Mouse (Mus musculus) stomach, postnatal 0 days (tissue): ENCODE data around the gene Stx17. TPM values are rescaled to one million over a fixed set of nuclear protein-coding genes. Genes with fewer than 3 reads are reported as not detected.

Source experiments
- ATAC-seq: fragments of 200-750 bp; cut with Nextera tagmentation; 2 replicates; pipeline ENCODE4 v1.8.0; 2017; ENCODE audit not compliant: low FRiP score, low TSS enrichment
- DNase-seq: peaks from one replicate; pipeline ENCODE4 v3.0.0-alpha.2; 2016; ENCODE audit warnings: low spot score
- H3K27ac ChIP-seq: fragments of 300-500 bp; sonication (generic); replicated peaks from 2 replicates; pipeline ENCODE4 v1.5.1; 2014; ENCODE audit warnings: mild to moderate bottlenecking, control low read depth
- H3K27me3 ChIP-seq: fragments of 300-500 bp; sonication (generic); 2 replicates; pipeline ENCODE4 v1.6.1; 2014; ENCODE audit warnings: low read length; ENCODE audit not compliant: control insufficient read depth, insufficient read depth
- H3K36me3 ChIP-seq: fragments of 300-500 bp; sonication (generic); 2 replicates; pipeline ENCODE4 v1.6.1; 2014; ENCODE audit warnings: low read length, mixed read lengths; ENCODE audit not compliant: control insufficient read depth, insufficient read depth
- H3K4me1 ChIP-seq: fragments of 300-500 bp; sonication (generic); replicated peaks from 2 replicates; pipeline ENCODE4 v1.6.1; 2014; ENCODE audit warnings: antibody characterized with exemption; ENCODE audit not compliant: control insufficient read depth, insufficient read depth
- H3K4me2 ChIP-seq: fragments of 300-500 bp; sonication (generic); replicated peaks from 2 replicates; pipeline ENCODE4 v1.6.1; 2014; ENCODE audit warnings: low read depth, mild to moderate bottlenecking, control low read depth, moderate library complexity
- H3K4me3 ChIP-seq: fragments of 300-500 bp; sonication (generic); 2 replicates; pipeline ENCODE4 v1.5.1; 2014; ENCODE audit warnings: low read depth, low read length, control low read depth
- H3K9ac ChIP-seq: fragments of 300-500 bp; sonication (generic); 2 replicates; pipeline ENCODE4 v1.6.1; 2014; ENCODE audit warnings: mild to moderate bottlenecking, low read length, control low read depth, mixed read lengths
- H3K9me3 ChIP-seq: fragments of 300-500 bp; sonication (generic); 2 replicates; pipeline ENCODE4 v1.6.1; 2016; ENCODE audit warnings: low read length; ENCODE audit not compliant: control insufficient read depth
- CTCF ChIP-seq: IDR thresholded peaks from 2 replicates; pipeline ENCODE4 v1.5.1; 2016; ENCODE audit warnings: antibody characterized with exemption, low read depth, mild to moderate bottlenecking, moderate library complexity
- EP300 ChIP-seq: optimal IDR thresholded peaks from 2 replicates; pipeline ENCODE3; 2016; ENCODE audit warnings: antibody characterized with exemption
- WGBS: fragments of 180-500 bp; shearing (Covaris S2); extraction: QIAGEN DNeasy Blood & Tissue Kit; methylation state at CpG from one replicate; pipeline ENCODE4 v1.1.7; 2014; 5-methylcytosine and 5-hydroxymethylcytosine counted together
- polyA plus RNA-seq: library from polyadenylated mRNA; unstranded; fragments of >200 nt; fragmentation: Nextera tagmentation; extraction: Ambion mirVana; gene quantifications from 2 replicates; pipeline ENCODE4 v1.2.1, GENCODE M21; 2015

Gene Stx17
- polyA plus RNA-seq, 1 experiment from 2014 or later = 28.4 TPM

GRCm38 (mm10) chr4:48131606-48132005 is 6.9 kb downstream of the Stx17 start:
- ATAC-seq = no peak

DNA sequence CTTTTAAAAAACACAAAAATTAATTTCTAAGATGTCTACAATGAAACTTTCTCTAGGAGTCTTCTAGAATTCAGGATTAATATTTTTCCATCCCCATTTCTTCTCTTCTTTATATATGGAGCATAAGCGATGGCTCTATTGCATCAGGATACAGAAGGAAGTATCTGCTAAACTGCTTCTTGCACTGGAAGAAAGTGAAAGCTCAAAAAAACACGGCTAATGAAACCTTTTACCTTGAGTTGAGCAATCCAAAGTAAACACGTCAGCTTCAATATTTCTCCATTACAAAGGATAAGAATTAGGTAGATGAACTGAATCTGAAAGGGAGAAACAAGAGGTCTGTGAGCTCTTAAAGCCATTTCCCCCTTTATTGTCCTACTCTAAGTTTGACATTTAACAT is 8.0 kb downstream of the Stx17 start:
- DNase-seq = no peak
- Histone ChIP-seq H3K9ac (no peak overlapping the region), H3K4me2 (no peak overlapping the region), H3K36me3 (peaks cover 9% of the 10 kb centered on the region), H3K4me3 (no peak overlapping the region), H3K27me3 (no peaks in the 10 kb centered on the region), H3K27ac (no peak overlapping the region), H3K9me3 (no peaks in the 10 kb centered on the region), H3K4me1 (no peaks in the 10 kb centered on the region)
- 60% methylated on average over 3 of the region's 3 CpGs for WGBS
- no peak for ATAC-seq
- TF ChIP-seq CTCF (no peak), EP300 (no peak)

More at GRCm38 (mm10) chr4:48131606-48132005, 6.9 kb downstream of the Stx17 start:
- no peak for TF ChIP-seq CTCF
- TF ChIP-seq EP300 = no peak
- Histone ChIP-seq H3K9me3 (no peaks in the 10 kb centered on the region), H3K36me3 (peaks cover 9% of the 10 kb centered on the region), H3K4me3 (no peak overlapping the region), H3K4me1 (no peaks in the 10 kb centered on the region), H3K4me2 (no peak overlapping the region), H3K27me3 (no peaks in the 10 kb centered on the region), H3K9ac (no peak overlapping the region), H3K27ac (no peak overlapping the region)
- no peak for DNase-seq
- whole genome bisulfite sequencing = 89% methylated on average over 9 of the region's 9 CpGs

DNA sequence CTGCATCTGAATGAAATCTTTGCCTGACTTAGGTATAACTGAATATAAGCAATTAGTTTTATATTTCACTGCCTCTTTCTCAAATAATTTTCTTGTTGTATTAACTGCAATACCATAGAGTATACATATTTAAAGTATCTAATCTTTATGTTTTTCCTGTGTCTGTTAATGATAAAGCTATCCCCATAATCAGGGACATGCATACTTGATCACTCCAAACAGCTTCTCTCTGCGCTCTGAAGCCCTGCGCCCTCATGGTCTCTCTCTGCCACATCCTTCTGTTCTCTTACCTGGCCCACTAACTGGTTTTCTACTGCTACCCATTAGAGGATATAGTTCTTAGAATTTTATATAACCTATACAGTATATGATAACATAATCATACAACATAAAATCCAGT is 24.8 kb downstream of the Stx17 start:
- ATAC-seq (no peak), DNase-seq (no peak)
- H3K4me2 ChIP-seq = no peak overlapping the region
- no peaks in the 10 kb centered on the region for H3K36me3 ChIP-seq
- no peaks in the 10 kb centered on the region for H3K4me1 ChIP-seq
- H3K27me3 ChIP-seq = no peaks in the 10 kb centered on the region
- H3K9ac ChIP-seq = no peak overlapping the region
- H3K4me3 ChIP-seq = no peak overlapping the region
- 96% methylated on average over 2 of the region's 2 CpGs for WGBS
- no peak overlapping the region for H3K27ac ChIP-seq
- TF ChIP-seq CTCF (no peak), EP300 (no peak)
- H3K9me3 ChIP-seq = no peaks in the 10 kb centered on the region

DNA sequence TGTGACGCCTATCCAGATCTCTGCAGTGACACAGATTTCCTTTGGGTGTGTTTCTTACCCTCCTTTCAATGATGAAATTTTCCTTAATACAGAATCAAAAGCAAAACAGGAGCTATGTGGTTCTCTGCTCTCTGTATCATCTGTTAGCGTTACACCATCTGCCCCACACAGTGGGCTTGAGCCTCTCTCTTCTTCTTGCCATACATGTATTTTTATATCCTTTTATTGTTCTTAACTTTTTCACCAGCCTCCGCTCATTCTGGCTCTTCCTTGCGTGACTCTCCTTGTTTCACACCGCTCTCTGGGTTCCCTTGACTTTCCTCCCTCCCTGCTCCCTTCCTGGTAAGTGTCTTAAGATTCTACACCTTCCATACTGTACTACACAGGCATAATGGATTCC is 28.5 kb downstream of the Stx17 start:
- ATAC-seq (no peak), DNase-seq (no peak)
- TF ChIP-seq CTCF = no peak
- TF ChIP-seq EP300 = no peak
- no peak overlapping the region for H3K4me2 ChIP-seq
- no peak overlapping the region for H3K27ac ChIP-seq
- H3K9ac ChIP-seq = no peak overlapping the region
- no peaks in the 10 kb centered on the region for H3K4me1 ChIP-seq
- WGBS = 97% methylated on average over 5 of the region's 5 CpGs
- no peaks in the 10 kb centered on the region for H3K9me3 ChIP-seq
- no peaks in the 10 kb centered on the region for H3K27me3 ChIP-seq
- H3K4me3 ChIP-seq = no peak overlapping the region
- no peaks in the 10 kb centered on the region for H3K36me3 ChIP-seq

GRCm38 (mm10) chr4:48155864-48156263 is 31.1 kb downstream of the Stx17 start:
- no peak overlapping the region for H3K4me2 ChIP-seq
- TF ChIP-seq CTCF = no peak
- TF ChIP-seq EP300 = no peak
- H3K36me3 ChIP-seq = no peaks in the 10 kb centered on the region
- 27% methylated on average over 1 of the region's 1 CpGs for WGBS
- peak; percentile 97 for ATAC-seq
- no peak overlapping the region for H3K4me3 ChIP-seq
- no peak overlapping the region for H3K9ac ChIP-seq
- peak; percentile 39 for DNase-seq
- H3K4me1 ChIP-seq = no peaks in the 10 kb centered on the region
- H3K27ac ChIP-seq = no peak overlapping the region
- no peaks in the 10 kb centered on the region for H3K9me3 ChIP-seq
- no peaks in the 10 kb centered on the region for H3K27me3 ChIP-seq

DNA sequence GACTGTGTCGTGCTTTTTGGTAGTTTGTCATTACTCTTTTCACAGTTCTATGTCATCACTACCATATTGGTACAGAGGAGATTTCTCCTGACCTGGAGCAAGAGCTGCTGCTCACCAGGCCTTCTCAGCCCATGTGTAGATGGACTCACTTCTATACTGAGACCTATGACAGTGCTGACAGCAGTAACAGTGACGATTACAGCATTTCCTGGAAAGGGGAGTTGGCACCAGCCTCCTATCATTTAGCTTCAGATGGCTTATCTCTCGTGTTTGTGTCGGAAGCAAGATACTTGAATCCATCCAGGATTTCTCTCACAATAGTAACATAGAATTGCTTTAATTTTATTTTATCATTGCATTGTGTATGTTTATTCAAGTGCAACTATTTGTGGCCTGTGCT is 35.7 kb downstream of the Stx17 start:
- TF ChIP-seq EP300 = no peak
- TF ChIP-seq CTCF = no peak
- ATAC-seq (no peak), DNase-seq (no peak)
- Histone ChIP-seq H3K9me3 (no peaks in the 10 kb centered on the region), H3K4me1 (no peaks in the 10 kb centered on the region), H3K9ac (no peak overlapping the region), H3K27me3 (no peaks in the 10 kb centered on the region), H3K27ac (no peak overlapping the region), H3K4me2 (no peak overlapping the region), H3K36me3 (peaks cover 2% of the 10 kb centered on the region; the same call in 1 of the 2 replicates), H3K4me3 (no peak overlapping the region)
- WGBS = 73% methylated on average over 4 of the region's 4 CpGs
